Mouse (Mus musculus) liver, embryonic 16.5 days (tissue): ENCODE measurements around the gene Klf1. TPM values are rescaled to one million over a fixed set of nuclear protein-coding genes. Genes with fewer than 3 reads are reported as not detected.

Source experiments
- ATAC-seq: fragments of 200-750 bp; cut with Nextera tagmentation; 2 replicates; pipeline ENCODE4 v1.8.0; 2017; ENCODE audit warnings: low read depth, mild to moderate bottlenecking, moderate number of reproducible peaks, moderate library complexity
- H3K27ac ChIP-seq: fragments of 300-500 bp; sonication (generic); 2 replicates; pipeline ENCODE4 v1.5.1; 2014; ENCODE audit warnings: mild to moderate bottlenecking, low read length
- H3K27me3 ChIP-seq: fragments of 300-500 bp; sonication (generic); 2 replicates; pipeline ENCODE4 v1.6.1; 2014; ENCODE audit warnings: low read depth, low read length, mixed read lengths; ENCODE audit not compliant: control insufficient read depth, insufficient read depth
- H3K36me3 ChIP-seq: fragments of 300-500 bp; sonication (generic); 2 replicates; pipeline ENCODE4 v1.6.1; 2014; ENCODE audit warnings: mild to moderate bottlenecking; ENCODE audit not compliant: control insufficient read depth, insufficient read depth
- H3K4me1 ChIP-seq: fragments of 300-500 bp; sonication (generic); 2 replicates; pipeline ENCODE4 v1.6.1; 2014; ENCODE audit warnings: low read depth, low read length, mixed read lengths; ENCODE audit not compliant: control insufficient read depth
- H3K4me2 ChIP-seq: fragments of 300-500 bp; sonication (generic); 2 replicates; pipeline ENCODE4 v1.6.1; 2014; ENCODE audit warnings: low read depth, low read length, mixed read lengths
- H3K4me3 ChIP-seq: fragments of 300-500 bp; sonication (generic); 2 replicates; pipeline ENCODE4 v1.5.1; 2014; ENCODE audit warnings: low read depth, mild to moderate bottlenecking, low read length
- H3K9ac ChIP-seq: fragments of 300-500 bp; sonication (generic); 2 replicates; pipeline ENCODE4 v1.6.1; 2014; ENCODE audit warnings: low read depth, low read length
- H3K9me3 ChIP-seq: fragments of 300-500 bp; sonication (generic); replicated peaks from 2 replicates; pipeline ENCODE4 v1.6.1; 2016; ENCODE audit warnings: low read length; ENCODE audit not compliant: control insufficient read depth
- WGBS: fragments of 180-500 bp; shearing (Covaris S2); extraction: QIAGEN DNeasy Blood & Tissue Kit; methylation state at CpG from one replicate; pipeline ENCODE4 v1.1.7; 2014; ENCODE audit not compliant: insufficient replicate concordance; 5-methylcytosine and 5-hydroxymethylcytosine counted together
- polyA plus RNA-seq: library from polyadenylated mRNA; unstranded; fragments of >200 nt; fragmentation: Nextera tagmentation; extraction: Ambion mirVana; gene quantifications from 2 replicates; pipeline ENCODE4 v1.2.1, GENCODE M21; 2015

The Klf1 gene
- polyA plus RNA-seq, 1 experiment from 2014 or later, result 409 TPM

- peaks cover 8% of the 10 kb centered on the region for H3K27me3 ChIP-seq
- WGBS, result 48% methylated on average over 2 of the region's 2 CpGs
- ATAC-seq, result no peak
- H3K4me3 ChIP-seq, result no peak overlapping the region
- H3K4me1 ChIP-seq, result no peaks in the 10 kb centered on the region
- no peak overlapping the region for H3K27ac ChIP-seq
- no peak overlapping the region for H3K4me2 ChIP-seq
- H3K36me3 ChIP-seq, result no peaks in the 10 kb centered on the region
- no peaks in the 10 kb centered on the region for H3K9me3 ChIP-seq
- no peak overlapping the region for H3K9ac ChIP-seq
These were observed 19.9 kb downstream of the Klf1 start for GRCm38 (mm10) chr8:84921596-84921995.

- Histone ChIP-seq H3K9ac (no peak overlapping the region), H3K9me3 (no peaks in the 10 kb centered on the region), H3K27ac (no peak overlapping the region), H3K4me1 (no peaks in the 10 kb centered on the region; the same call in 1 of the 2 replicates), H3K27me3 (peaks cover 22% of the 10 kb centered on the region), H3K4me3 (no peak overlapping the region), H3K36me3 (no peaks in the 10 kb centered on the region), H3K4me2 (no peak overlapping the region)
- 40% methylated on average over 7 of the region's 7 CpGs for WGBS
- ATAC-seq, result no peak
These were observed 23.8 kb downstream of the Klf1 start for GRCm38 (mm10) chr8:84925557-84925956.

GRCm38 (mm10) chr8:84927513-84927912 is 25.8 kb downstream of the Klf1 start:
- H3K27me3 ChIP-seq, result peaks cover 38% of the 10 kb centered on the region

GRCm38 (mm10) chr8:84928456-84929306 is 27.0 kb downstream of the Klf1 start:
- peaks cover 42% of the 10 kb centered on the region for H3K27me3 ChIP-seq

More at GRCm38 (mm10) chr8:84927513-84927912, 25.8 kb downstream of the Klf1 start:
- no peaks in the 10 kb centered on the region for H3K9me3 ChIP-seq
- no peak overlapping the region for H3K27ac ChIP-seq
- no peak overlapping the region for H3K9ac ChIP-seq
- no peaks in the 10 kb centered on the region; the same call in 1 of the 2 replicates for H3K4me1 ChIP-seq
- H3K4me2 ChIP-seq, result no peak overlapping the region
- WGBS, result 41% methylated on average over 1 of the region's 1 CpGs
- no peak for ATAC-seq
- no peaks in the 10 kb centered on the region for H3K36me3 ChIP-seq
- no peak overlapping the region for H3K4me3 ChIP-seq

GRCm38 (mm10) chr8:84930582-84930981 is 28.9 kb downstream of the Klf1 start:
- Histone ChIP-seq H3K4me2 (no peak overlapping the region), H3K27ac (no peak overlapping the region), H3K36me3 (no peaks in the 10 kb centered on the region), H3K27me3 (peaks cover 58% of the 10 kb centered on the region), H3K4me3 (no peak overlapping the region), H3K9me3 (no peaks in the 10 kb centered on the region), H3K9ac (no peak overlapping the region), H3K4me1 (peaks cover 4% of the 10 kb centered on the region)
- 76% methylated on average over 13 of the region's 13 CpGs for WGBS
- ATAC-seq, result no peak

More at GRCm38 (mm10) chr8:84928456-84929306, 27.0 kb downstream of the Klf1 start:
- 7% methylated on average over 47 of the region's 52 CpGs for WGBS
- H3K4me2 ChIP-seq, result peak overlapping the region; percentile 27; the same call in 1 of the 2 replicates
- ATAC-seq, result peak; percentile 43; the same call in 1 of the 2 replicates
- H3K9me3 ChIP-seq, result no peaks in the 10 kb centered on the region
- no peaks in the 10 kb centered on the region for H3K36me3 ChIP-seq
- no peak overlapping the region for H3K27ac ChIP-seq
- no peaks in the 10 kb centered on the region; the same call in 1 of the 2 replicates for H3K4me1 ChIP-seq
- no peak overlapping the region for H3K9ac ChIP-seq
- no peak overlapping the region for H3K4me3 ChIP-seq

GRCm38 (mm10) chr8:84933767-84934559 is 32.2 kb downstream of the Klf1 start:
- H3K4me2 ChIP-seq, result no peak overlapping the region
- peaks cover 17% of the 10 kb centered on the region for H3K4me1 ChIP-seq
- no peak for ATAC-seq
- no peak overlapping the region for H3K4me3 ChIP-seq
- WGBS, result 62% methylated on average over 16 of the region's 16 CpGs
- H3K27ac ChIP-seq, result no peak overlapping the region
- no peak overlapping the region for H3K9ac ChIP-seq
- H3K36me3 ChIP-seq, result no peaks in the 10 kb centered on the region
- no peaks in the 10 kb centered on the region for H3K9me3 ChIP-seq
- H3K27me3 ChIP-seq, result peaks cover 86% of the 10 kb centered on the region

- no peak for ATAC-seq
- H3K4me1 ChIP-seq, result peaks cover 17% of the 10 kb centered on the region
- H3K9ac ChIP-seq, result no peak overlapping the region
- no peaks in the 10 kb centered on the region for H3K36me3 ChIP-seq
- peaks cover 83% of the 10 kb centered on the region for H3K27me3 ChIP-seq
- H3K4me3 ChIP-seq, result no peak overlapping the region
- H3K27ac ChIP-seq, result no peak overlapping the region
- 3% methylated on average over 15 of the region's 15 CpGs for WGBS
- no peaks in the 10 kb centered on the region for H3K9me3 ChIP-seq
- H3K4me2 ChIP-seq, result no peak overlapping the region
These were observed 33.1 kb downstream of the Klf1 start for GRCm38 (mm10) chr8:84934860-84935259.

GRCm38 (mm10) chr8:84935489-84935888 is 33.8 kb downstream of the Klf1 start:
- Histone ChIP-seq H3K27ac (no peak overlapping the region), H3K27me3 (peaks cover 77% of the 10 kb centered on the region), H3K9me3 (no peaks in the 10 kb centered on the region), H3K9ac (no peak overlapping the region), H3K4me2 (no peak overlapping the region), H3K4me1 (peaks cover 17% of the 10 kb centered on the region), H3K36me3 (no peaks in the 10 kb centered on the region), H3K4me3 (no peak overlapping the region)
- ATAC-seq, result no peak
- 3% methylated on average over 14 of the region's 14 CpGs for WGBS
